Mouse (Mus musculus): ENCODE measurements around the gene Fam50a.

DNA sequence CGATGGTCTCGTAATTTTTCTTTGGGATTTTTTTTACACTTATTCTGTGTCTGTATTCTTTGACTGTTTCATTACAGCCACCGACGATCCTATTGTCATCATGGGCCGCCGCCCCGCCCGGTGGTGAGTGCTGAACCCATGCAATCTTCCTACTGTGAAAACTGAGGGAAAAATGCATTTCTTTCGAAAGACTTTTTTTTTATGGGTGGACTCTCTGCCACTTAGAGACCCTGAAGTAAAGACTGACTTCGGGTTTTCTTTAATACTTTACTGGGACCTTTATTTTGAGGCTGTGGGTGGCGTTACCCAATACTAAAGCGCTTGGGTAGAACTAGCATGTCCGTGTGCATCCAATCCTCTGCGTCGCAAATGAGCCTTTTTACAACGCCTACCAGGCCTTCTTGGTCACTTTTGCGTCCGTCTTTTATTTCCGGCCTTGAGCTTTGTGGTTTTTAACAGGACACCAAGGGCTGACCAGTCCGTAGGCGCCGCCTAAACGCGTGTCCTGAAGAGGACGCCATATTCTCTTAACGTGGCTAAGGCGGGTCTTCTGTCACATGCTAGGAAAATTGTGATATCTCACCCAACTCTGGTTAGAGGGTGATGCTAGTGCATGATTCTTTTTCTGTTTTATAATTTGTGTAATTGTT lies 41.8 kb upstream of the Fam50a start:
- no peak for TF ChIP-seq CTCF (IDR thresholded peaks at IDR 0.05; ENCODE audit: extremely low read depth, insufficient read length, insufficient replicate concordance, low read depth, low read length)
- no peak for TF ChIP-seq POLR2A (IDR thresholded peaks at IDR 0.05; ENCODE audit: low read depth, low read length)

Measured in small intestine, adult 2 months (tissue).